Mouse (Mus musculus): ENCODE measurements at regions not wholly inside any gene's neighbourhood (a gene's known extent, or its start where the extent isn't known, plus 50 kb on each side); places are given as distances from the start of the nearest gene placed in this dataset.

DNA sequence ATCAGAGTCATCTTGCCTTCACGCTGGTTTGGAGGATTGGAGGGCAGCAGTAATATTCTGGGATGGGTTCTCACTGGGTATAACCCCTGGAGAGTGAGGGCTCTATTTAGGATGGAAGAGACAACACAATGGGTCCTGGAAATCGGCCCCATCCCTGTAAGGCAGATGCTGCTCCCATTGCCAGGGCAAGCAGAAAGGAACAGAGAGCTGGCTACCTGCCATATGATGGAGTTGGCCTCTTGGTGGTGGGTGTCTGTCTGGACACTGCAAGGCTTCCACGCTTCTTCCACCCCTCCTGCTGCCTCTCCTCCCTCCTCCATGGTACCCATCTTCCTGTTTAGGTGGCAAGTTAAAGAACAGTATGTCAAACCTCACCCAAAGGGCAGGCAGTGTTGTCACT is 308.6 kb downstream of the Glrx3 start:
- Histone ChIP-seq H3K9ac (ENCODE audit: low read length) (no peak overlapping the region), H3K4me1 (ENCODE audit: control insufficient read depth, insufficient read depth, low read length) (no peaks in the 10 kb centered on the region), H3K9me3 (replicated peaks; ENCODE audit: control insufficient read depth, low read length) (no peaks in the 10 kb centered on the region), H3K4me3 (ENCODE audit: low read depth, low read length) (no peak overlapping the region), H3K27me3 (replicated peaks; ENCODE audit: control insufficient read depth, insufficient read depth, low read length) (no peaks in the 10 kb centered on the region), H3K27ac (ENCODE audit: low read depth, low read length) (no peak overlapping the region), H3K36me3 (ENCODE audit: control insufficient read depth, insufficient read depth, low read length) (no peaks in the 10 kb centered on the region), H3K4me2 (ENCODE audit: low read length) (no peak overlapping the region)
- WGBS: 85% methylated on average over 3 of the region's 3 CpGs
- ATAC-seq (no peak), DNase-seq (ENCODE audit: low spot score) (no peak)

DNA sequence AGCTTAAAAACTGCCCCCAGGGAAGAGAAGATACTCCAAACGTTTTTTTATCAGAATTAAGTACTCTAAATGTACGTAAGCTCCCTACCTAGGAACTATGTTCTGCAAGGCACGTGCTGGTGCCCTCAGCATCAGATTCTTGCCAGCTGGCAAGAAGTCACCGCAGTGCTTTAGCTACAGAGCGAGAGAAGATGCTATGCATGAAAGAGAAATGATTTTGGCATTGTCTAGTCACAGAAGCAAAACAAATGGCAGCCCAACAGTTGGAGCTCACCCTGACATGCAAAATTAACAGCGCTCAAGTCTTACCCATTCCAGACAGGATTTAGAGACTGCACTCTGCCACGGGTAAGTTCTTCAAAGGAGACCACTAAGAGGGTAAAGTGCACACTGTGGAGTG is 311.5 kb downstream of the Glrx3 start:
- no peaks in the 10 kb centered on the region for H3K9me3 ChIP-seq (replicated peaks; ENCODE audit: control insufficient read depth, low read length)
- no peak overlapping the region for H3K4me2 ChIP-seq (ENCODE audit: low read length)
- WGBS: 64% methylated on average over 7 of the region's 7 CpGs
- no peak overlapping the region for H3K27ac ChIP-seq (ENCODE audit: low read depth, low read length)
- DNase-seq (ENCODE audit: low spot score) (peak; percentile 51), ATAC-seq (no peak)
- no peak overlapping the region for H3K9ac ChIP-seq (ENCODE audit: low read length)
- H3K27me3 ChIP-seq (replicated peaks; ENCODE audit: control insufficient read depth, insufficient read depth, low read length): no peaks in the 10 kb centered on the region
- H3K4me1 ChIP-seq (ENCODE audit: control insufficient read depth, insufficient read depth, low read length): no peaks in the 10 kb centered on the region
- no peak overlapping the region for H3K4me3 ChIP-seq (ENCODE audit: low read depth, low read length)
- no peaks in the 10 kb centered on the region for H3K36me3 ChIP-seq (ENCODE audit: control insufficient read depth, insufficient read depth, low read length)

DNA sequence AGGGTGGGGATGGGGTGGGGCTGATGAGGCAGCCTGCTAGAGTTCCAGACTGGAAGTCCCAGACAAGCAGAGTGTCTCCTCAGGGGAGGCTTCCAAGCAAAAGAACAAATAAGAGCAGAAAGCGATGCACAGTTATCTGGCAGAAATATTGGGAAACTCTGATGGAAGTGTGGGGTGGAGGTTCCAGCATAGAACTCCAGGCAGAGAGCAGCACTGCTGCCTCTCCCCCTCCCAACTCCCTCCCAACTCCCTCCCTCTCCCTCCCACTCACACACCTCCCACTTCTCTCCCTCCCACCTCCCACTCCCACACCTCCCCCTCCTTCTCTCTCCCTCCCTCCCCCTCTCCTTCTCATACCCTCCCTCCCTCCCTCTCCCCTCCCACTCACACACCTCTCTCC is 313.3 kb downstream of the Glrx3 start:
- Histone ChIP-seq H3K36me3 (ENCODE audit: control insufficient read depth, insufficient read depth, low read length) (no peaks in the 10 kb centered on the region), H3K4me2 (ENCODE audit: low read length) (no peak overlapping the region), H3K27ac (ENCODE audit: low read depth, low read length) (no peak overlapping the region), H3K27me3 (replicated peaks; ENCODE audit: control insufficient read depth, insufficient read depth, low read length) (no peaks in the 10 kb centered on the region), H3K4me1 (ENCODE audit: control insufficient read depth, insufficient read depth, low read length) (no peaks in the 10 kb centered on the region), H3K4me3 (ENCODE audit: low read depth, low read length) (no peak overlapping the region), H3K9me3 (replicated peaks; ENCODE audit: control insufficient read depth, low read length) (no peaks in the 10 kb centered on the region), H3K9ac (ENCODE audit: low read length) (no peak overlapping the region)
- 86% methylated on average over 1 of the region's 1 CpGs for WGBS
- ATAC-seq: no peak
- no peak for DNase-seq (ENCODE audit: low spot score)

DNA sequence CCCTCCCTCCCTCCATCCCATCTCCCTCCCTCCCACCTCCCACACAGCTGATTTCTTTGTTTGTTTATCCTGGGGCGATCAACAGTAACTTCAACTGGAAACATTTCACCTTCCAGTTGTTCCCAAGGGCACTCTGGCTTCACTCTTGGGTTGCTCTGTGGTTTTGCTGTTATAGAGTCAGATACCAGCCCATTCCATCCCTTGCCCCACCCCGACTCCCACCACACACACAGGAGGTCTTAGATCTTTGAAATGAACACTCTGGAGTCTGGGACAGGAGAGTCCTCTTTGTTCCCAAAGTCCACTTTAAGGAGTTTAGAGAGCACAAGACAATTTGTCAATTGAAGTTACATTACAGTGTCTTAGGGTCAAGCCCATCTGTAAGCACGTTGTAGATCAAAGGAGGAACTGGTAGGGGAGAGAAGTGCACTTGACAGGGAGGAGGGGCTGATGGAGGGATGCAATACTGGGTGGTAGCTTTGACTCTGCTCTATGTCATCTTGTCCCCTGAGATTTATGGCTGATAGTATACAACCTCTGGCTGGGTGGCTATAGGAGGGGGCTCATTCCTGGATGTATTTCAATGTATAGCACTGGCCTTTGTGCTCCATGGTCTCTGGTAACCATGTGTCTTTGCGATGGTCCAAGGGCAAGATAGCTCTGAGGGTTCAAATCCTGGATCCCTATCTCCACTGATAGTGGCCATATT is 313.9 kb downstream of the Glrx3 start:
- no peaks in the 10 kb centered on the region for H3K4me1 ChIP-seq (ENCODE audit: control insufficient read depth, insufficient read depth, low read length)
- WGBS: 70% methylated on average over 4 of the region's 4 CpGs
- no peak overlapping the region for H3K9ac ChIP-seq (ENCODE audit: low read length)
- H3K4me3 ChIP-seq (ENCODE audit: low read depth, low read length): no peak overlapping the region
- H3K9me3 ChIP-seq (replicated peaks; ENCODE audit: control insufficient read depth, low read length): no peaks in the 10 kb centered on the region
- no peaks in the 10 kb centered on the region for H3K27me3 ChIP-seq (replicated peaks; ENCODE audit: control insufficient read depth, insufficient read depth, low read length)
- DNase-seq (ENCODE audit: low spot score) (no peak), ATAC-seq (no peak)
- H3K36me3 ChIP-seq (ENCODE audit: control insufficient read depth, insufficient read depth, low read length): no peaks in the 10 kb centered on the region
- no peak overlapping the region for H3K27ac ChIP-seq (ENCODE audit: low read depth, low read length)
- no peak overlapping the region for H3K4me2 ChIP-seq (ENCODE audit: low read length)

DNA sequence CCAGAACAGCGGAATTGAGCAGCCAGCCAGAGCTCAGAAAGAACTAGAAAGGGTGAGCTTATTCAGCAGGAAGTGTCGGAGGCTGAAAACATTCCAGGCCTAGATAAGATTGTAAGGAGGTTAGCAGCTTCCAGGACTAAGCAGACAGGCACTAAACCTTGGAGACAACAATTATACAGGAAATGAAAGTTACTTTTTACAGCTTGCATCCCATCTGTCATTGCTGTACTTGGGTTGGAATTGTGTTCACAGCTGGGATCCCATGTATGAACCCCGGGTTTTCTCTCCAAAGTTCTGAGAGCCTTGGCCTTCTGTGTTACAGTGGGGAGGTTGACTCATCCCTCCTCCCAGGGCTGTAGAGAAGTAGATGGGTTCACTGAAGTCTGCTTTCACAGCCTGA is 328.5 kb downstream of the Glrx3 start:
- no peak overlapping the region for H3K4me3 ChIP-seq (ENCODE audit: low read depth, low read length)
- H3K9me3 ChIP-seq (replicated peaks; ENCODE audit: control insufficient read depth, low read length): no peaks in the 10 kb centered on the region
- DNase-seq (ENCODE audit: low spot score) (no peak), ATAC-seq (no peak)
- H3K27me3 ChIP-seq (replicated peaks; ENCODE audit: control insufficient read depth, insufficient read depth, low read length): no peaks in the 10 kb centered on the region
- no peak overlapping the region for H3K9ac ChIP-seq (ENCODE audit: low read length)
- no peak overlapping the region for H3K27ac ChIP-seq (ENCODE audit: low read depth, low read length)
- H3K4me2 ChIP-seq (ENCODE audit: low read length): no peak overlapping the region
- H3K36me3 ChIP-seq (ENCODE audit: control insufficient read depth, insufficient read depth, low read length): no peaks in the 10 kb centered on the region
- 84% methylated on average over 3 of the region's 3 CpGs for WGBS
- H3K4me1 ChIP-seq (ENCODE audit: control insufficient read depth, insufficient read depth, low read length): no peaks in the 10 kb centered on the region

DNA sequence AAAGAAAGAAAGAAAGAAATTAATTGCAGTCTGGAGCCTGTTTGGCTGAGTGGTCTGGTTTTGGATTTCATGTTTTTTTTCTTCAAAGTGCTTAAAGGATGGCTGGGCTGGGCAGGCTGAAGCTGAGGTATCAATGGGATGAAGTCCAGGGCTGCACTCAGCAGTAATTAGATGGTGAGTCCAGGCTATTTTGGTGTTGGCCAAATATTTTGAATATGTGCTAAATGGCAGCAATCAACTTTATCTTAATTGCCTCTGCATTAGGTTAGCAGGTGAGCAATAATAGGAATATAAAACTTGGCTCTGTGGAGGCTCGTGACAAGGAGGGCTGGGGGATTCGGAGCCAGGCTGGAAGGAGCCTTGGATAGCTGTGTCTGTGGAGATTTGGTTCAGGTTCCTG is 329.3 kb downstream of the Glrx3 start:
- 58% methylated on average over 2 of the region's 2 CpGs for WGBS
- H3K4me1 ChIP-seq (ENCODE audit: control insufficient read depth, insufficient read depth, low read length): no peaks in the 10 kb centered on the region
- H3K27me3 ChIP-seq (replicated peaks; ENCODE audit: control insufficient read depth, insufficient read depth, low read length): no peaks in the 10 kb centered on the region
- H3K36me3 ChIP-seq (ENCODE audit: control insufficient read depth, insufficient read depth, low read length): no peaks in the 10 kb centered on the region
- no peak overlapping the region for H3K9ac ChIP-seq (ENCODE audit: low read length)
- no peak overlapping the region for H3K4me3 ChIP-seq (ENCODE audit: low read depth, low read length)
- no peak for ATAC-seq
- no peak overlapping the region for H3K27ac ChIP-seq (ENCODE audit: low read depth, low read length)
- no peaks in the 10 kb centered on the region for H3K9me3 ChIP-seq (replicated peaks; ENCODE audit: control insufficient read depth, low read length)
- H3K4me2 ChIP-seq (ENCODE audit: low read length): no peak overlapping the region
- DNase-seq (ENCODE audit: low spot score): peak; percentile 37

DNA sequence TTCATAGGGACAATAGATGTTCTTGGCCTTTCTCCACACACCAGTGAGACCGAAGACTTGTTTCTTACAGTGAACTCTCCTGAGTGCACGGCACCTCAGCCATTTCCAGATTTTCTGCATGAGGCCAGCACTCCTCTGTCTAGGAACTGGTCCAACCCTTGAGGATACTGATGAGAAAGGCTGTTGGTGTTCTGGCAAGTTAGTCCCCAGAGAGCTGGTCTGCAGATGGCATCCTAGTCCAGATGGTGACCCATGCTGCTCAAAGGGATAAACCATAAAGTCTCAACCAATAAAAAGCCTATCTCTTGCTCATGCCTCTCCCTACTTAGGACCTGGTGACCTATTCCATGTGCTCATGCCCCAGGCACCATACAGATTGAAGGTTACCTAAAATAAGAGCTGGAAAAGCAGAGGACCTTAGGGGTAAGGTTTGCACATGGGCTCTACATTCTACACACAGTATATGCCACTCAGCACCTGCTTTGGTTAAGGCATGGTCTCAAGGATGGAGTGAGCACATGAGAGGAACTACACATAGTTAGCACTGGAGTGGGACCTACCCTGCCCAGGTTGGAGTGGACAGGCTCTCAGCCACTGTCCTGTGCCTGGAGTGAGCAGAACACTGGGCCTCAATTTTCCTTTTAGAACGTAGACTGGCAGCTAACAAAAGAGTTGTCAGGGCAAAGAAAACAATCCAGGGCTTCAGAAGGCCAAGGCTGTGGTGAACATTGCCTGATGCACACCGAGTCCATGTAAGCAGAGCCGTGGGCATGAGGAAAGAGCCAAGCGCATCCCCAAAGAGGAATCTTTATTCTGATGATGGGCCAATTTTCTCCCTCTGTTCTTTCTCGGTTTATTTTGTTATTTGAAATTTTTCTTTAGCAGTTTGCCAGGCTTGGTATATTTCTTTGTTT is 335.9 kb downstream of the Glrx3 start:
- DNase-seq (ENCODE audit: low spot score) (no peak), ATAC-seq (peak; percentile 49; the same call in 1 of the 2 replicates)
- Histone ChIP-seq H3K4me1 (ENCODE audit: control insufficient read depth, insufficient read depth, low read length) (peaks cover 7% of the 10 kb centered on the region), H3K9me3 (replicated peaks; ENCODE audit: control insufficient read depth, low read length) (no peaks in the 10 kb centered on the region), H3K4me2 (ENCODE audit: low read length) (no peak overlapping the region), H3K27ac (ENCODE audit: low read depth, low read length) (peak overlapping the region; percentile 73), H3K27me3 (replicated peaks; ENCODE audit: control insufficient read depth, insufficient read depth, low read length) (no peaks in the 10 kb centered on the region), H3K36me3 (ENCODE audit: control insufficient read depth, insufficient read depth, low read length) (no peaks in the 10 kb centered on the region), H3K4me3 (ENCODE audit: low read depth, low read length) (no peak overlapping the region), H3K9ac (ENCODE audit: low read length) (no peak overlapping the region)
- 41% methylated on average over 7 of the region's 7 CpGs for WGBS

DNA sequence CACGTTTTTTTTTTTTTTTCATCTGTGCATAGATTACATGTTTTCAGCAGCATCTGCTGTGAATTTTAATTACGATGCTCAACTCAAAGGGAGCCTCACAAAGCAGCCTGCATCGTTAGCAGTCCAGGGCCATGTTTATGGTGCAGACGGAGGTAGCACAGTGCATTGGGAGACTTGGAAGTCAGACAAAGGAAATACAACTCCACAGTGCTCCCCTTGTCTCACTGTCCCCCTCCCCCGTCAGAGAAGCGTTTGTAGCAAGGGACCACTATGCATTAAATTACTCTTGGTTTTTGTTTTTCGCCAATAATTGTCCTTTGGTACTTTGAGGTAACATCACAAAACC is 336.5 kb downstream of the Glrx3 start:
- 14% methylated on average over 7 of the region's 7 CpGs for WGBS
- Histone ChIP-seq H3K27me3 (replicated peaks; ENCODE audit: control insufficient read depth, insufficient read depth, low read length) (no peaks in the 10 kb centered on the region), H3K9ac (ENCODE audit: low read length) (no peak overlapping the region), H3K27ac (ENCODE audit: low read depth, low read length) (peak overlapping the region; percentile 73), H3K4me3 (ENCODE audit: low read depth, low read length) (no peak overlapping the region), H3K9me3 (replicated peaks; ENCODE audit: control insufficient read depth, low read length) (no peaks in the 10 kb centered on the region), H3K36me3 (ENCODE audit: control insufficient read depth, insufficient read depth, low read length) (no peaks in the 10 kb centered on the region), H3K4me2 (ENCODE audit: low read length) (no peak overlapping the region), H3K4me1 (ENCODE audit: control insufficient read depth, insufficient read depth, low read length) (peaks cover 7% of the 10 kb centered on the region)
- ATAC-seq (peak; percentile 95), DNase-seq (ENCODE audit: low spot score) (peak; percentile 83)

DNA sequence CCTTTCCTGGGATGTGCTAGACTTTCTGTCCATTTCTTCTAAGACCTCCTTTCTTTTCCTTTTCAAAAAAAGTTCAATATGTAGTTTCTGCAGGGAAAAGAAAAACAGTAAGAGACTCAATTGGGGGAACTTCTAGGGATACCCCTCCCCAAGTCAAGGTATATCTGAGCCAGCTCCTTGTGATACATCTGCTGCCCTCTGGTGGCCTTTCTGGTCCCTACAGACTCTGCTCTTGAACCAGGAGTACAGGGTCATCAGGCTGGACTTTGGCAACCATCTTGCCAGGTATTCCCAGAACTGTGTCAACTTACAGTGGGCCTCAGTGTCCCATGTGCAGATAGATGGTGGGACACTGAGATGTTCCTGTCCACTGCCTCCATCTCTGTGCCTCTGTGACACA is 346.5 kb downstream of the Glrx3 start:
- no peak overlapping the region for H3K27ac ChIP-seq (ENCODE audit: low read depth, low read length)
- no peak for ATAC-seq
- no peaks in the 10 kb centered on the region for H3K36me3 ChIP-seq (ENCODE audit: control insufficient read depth, insufficient read depth, low read length)
- no peaks in the 10 kb centered on the region for H3K4me1 ChIP-seq (ENCODE audit: control insufficient read depth, insufficient read depth, low read length)
- no peak overlapping the region for H3K4me2 ChIP-seq (ENCODE audit: low read length)
- peak; percentile 65 for DNase-seq (ENCODE audit: low spot score)
- H3K4me3 ChIP-seq (ENCODE audit: low read depth, low read length): no peak overlapping the region
- H3K9me3 ChIP-seq (replicated peaks; ENCODE audit: control insufficient read depth, low read length): no peaks in the 10 kb centered on the region
- no peak overlapping the region for H3K9ac ChIP-seq (ENCODE audit: low read length)
- H3K27me3 ChIP-seq (replicated peaks; ENCODE audit: control insufficient read depth, insufficient read depth, low read length): no peaks in the 10 kb centered on the region
